Mouse (Mus musculus) C2C12 (cell line): ENCODE results near the gene Echdc2.

Experiments used
- CEBPB ChIP-seq: IDR thresholded peaks from one replicate; pipeline ENCODE4 v1.6.1; 2011; ENCODE audit warnings: low read depth, mild to moderate bottlenecking, control low read depth, moderate library complexity
- CTCF ChIP-seq: IDR thresholded peaks from one replicate; pipeline ENCODE4 v1.5.1; 2011; ENCODE audit not compliant: control insufficient read depth, insufficient read depth, insufficient read length
- MAX ChIP-seq: IDR thresholded peaks from one replicate; pipeline ENCODE4 v1.6.1; 2011; ENCODE audit warnings: mild to moderate bottlenecking, control low read depth
- MYOD1 ChIP-seq: IDR thresholded peaks from one replicate; pipeline ENCODE4 v1.6.1; 2011; ENCODE audit warnings: low read depth; ENCODE audit not compliant: control insufficient read depth, insufficient read length
- MYOG ChIP-seq: IDR thresholded peaks from one replicate; pipeline ENCODE4 v1.6.1; 2011; ENCODE audit not compliant: control insufficient read depth, insufficient read length; ENCODE audit errors: extremely low read depth
- USF1 ChIP-seq: IDR thresholded peaks from one replicate; pipeline ENCODE4 v1.6.1; 2011; ENCODE audit warnings: low read depth, mild to moderate bottlenecking, control low read depth, moderate library complexity

GRCm38 (mm10) chr4:108168056-108168455 is 2.8 kb downstream of the Echdc2 start:
- TF ChIP-seq CEBPB = no peak
- no peak for TF ChIP-seq MYOD1
- no peak for TF ChIP-seq CTCF
- TF ChIP-seq USF1 = no peak
- no peak for TF ChIP-seq MAX
- TF ChIP-seq MYOG = no peak
